In genomic region chr4:62619965-62620244, GRCm38 (mm10) we compare ENCODE assay signal across 10 mouse cellular contexts.
DNase-seq lines count a peak whose midpoint lies in the region; ATAC-seq lines count a peak whose summit lies in the region.
"Had no signal": no experiment of that assay in that cellular context is flagged by ENCODE, and none has a peak within 500 bp of the region (broad histone marks: within the 10 kb centered on the region; RNA-seq: fewer than 3 reads in every experiment).

No protein-coding gene starts in this region.

- no peak for ATAC-seq in neural tube, embryonic 12.5 days (ENCODE audit: low FRiP score, low read depth)
- no peak for ATAC-seq in liver, embryonic 12.5 days

- peaks cover 48% of the 10 kb centered on the region for H3K4me1 ChIP-seq in heart, embryonic 10.5 days
- H3K4me1 ChIP-seq in neural tube, embryonic 12.5 days, result peaks cover 58% of the 10 kb centered on the region
- H3K4me1 ChIP-seq in liver, embryonic 12.5 days, result 0 out of 2 replicates have a peak, but pooled peaks cover 6% of the 10 kb centered on the region

- peaks cover 94% of the 10 kb centered on the region for H3K27me3 ChIP-seq in heart, embryonic 10.5 days (ENCODE audit: insufficient read depth, poor library complexity, severe bottlenecking)
- H3K27me3 ChIP-seq in neural tube, embryonic 12.5 days (replicated peaks), result peaks cover 3% of the 10 kb centered on the region; the same call in 1 of the 2 replicates
- peaks cover 15% of the 10 kb centered on the region; the same call in 1 of the 2 replicates for H3K27me3 ChIP-seq in liver, embryonic 12.5 days (replicated peaks)

- H3K36me3 ChIP-seq in heart, embryonic 10.5 days, result 0 out of 2 replicates have a peak, but pooled peaks cover 3% of the 10 kb centered on the region
- no peaks in the 10 kb centered on the region for H3K36me3 ChIP-seq in neural tube, embryonic 12.5 days
- H3K36me3 ChIP-seq in liver, embryonic 12.5 days, result no peaks in the 10 kb centered on the region

- H3K9ac ChIP-seq in neural tube, embryonic 12.5 days, result 0 out of 2 replicates have a peak overlapping the region, but pooled peaks have one; percentile 30
- no peak overlapping the region for H3K9ac ChIP-seq in liver, embryonic 12.5 days

- no peaks in the 10 kb centered on the region for H3K9me3 ChIP-seq in heart, embryonic 10.5 days
- no peaks in the 10 kb centered on the region for H3K9me3 ChIP-seq in neural tube, embryonic 12.5 days
- H3K9me3 ChIP-seq in liver, embryonic 12.5 days (replicated peaks), result no peaks in the 10 kb centered on the region

- intact Hi-C loops in heart, postnatal 10 days (cut with DNase I), result loop anchor here (2.0 kb wide), 2 partner anchors 57 to 75 kb away; no protein-coding TSS in a partner anchor
- intact Hi-C loops in gastrocnemius, postnatal 36 days (cut with DNase I), result no loop called here

- H3K4me2 ChIP-seq in neural tube, embryonic 12.5 days (replicated peaks), result peak overlapping the region; percentile 39
- H3K4me2 ChIP-seq in liver, embryonic 12.5 days, result no peak overlapping the region

- no peak for DNase-seq in heart, embryonic 10.5 days (ENCODE audit: low spot score)
- DNase-seq in heart, postnatal 10 days, result no peak
- DNase-seq in neural tube, embryonic 10.5 days (ENCODE audit: extremely low spot score, low spot score), result no peak
- DNase-seq in urinary bladder, postnatal 14 days (ENCODE audit: low spot score), result no peak
- DNase-seq in cerebellum, adult 18-20 months, result no peak
- DNase-seq in gastrocnemius, postnatal 36 days, result no peak
- DNase-seq: cerebellum, adult 11-12 months had no signal

- H3K4me3 ChIP-seq in heart, embryonic 10.5 days, result peak overlapping the region; percentile 52
- H3K4me3 ChIP-seq in neural tube, embryonic 12.5 days, result no peak overlapping the region
- H3K4me3 ChIP-seq in liver, embryonic 12.5 days, result peak overlapping the region; percentile 4; the same call in 1 of the 2 replicates

- 64% methylated on average over 3 of the region's 3 CpGs for WGBS in heart, embryonic 10.5 days
- WGBS in neural tube, embryonic 12.5 days, result 87% methylated on average over 3 of the region's 3 CpGs
- 74% methylated on average over 3 of the region's 3 CpGs for WGBS in liver, embryonic 12.5 days (ENCODE audit: insufficient replicate concordance)

- H3K27ac ChIP-seq in heart, embryonic 10.5 days, result peak overlapping the region; percentile 85
- H3K27ac ChIP-seq in neural tube, embryonic 12.5 days, result peak overlapping the region; percentile 43; the same call in 1 of the 2 replicates
- no peak overlapping the region for H3K27ac ChIP-seq in liver, embryonic 12.5 days
- H3K27ac ChIP-seq: macrophage had no signal
